Mouse (Mus musculus) right cerebral cortex, postnatal 4 days (tissue): ENCODE results near the gene Cdc14b.
A peak's percentile ranks its signal among the peaks of the same experiment; 100 is the strongest.

ENCODE experiments used
- DNase-seq: peaks from one replicate; pipeline ENCODE4 v3.0.0-alpha.2; 2022

The Cdc14b gene

GRCm38 (mm10) chr13:64233139-64233538 is 42.0 kb downstream of the Cdc14b start:
- no peak for DNase-seq

- no peak for DNase-seq
Observed at GRCm38 (mm10) chr13:64226725-64227124, 48.4 kb downstream of the Cdc14b start.

GRCm38 (mm10) chr13:64225738-64226137 is 49.4 kb downstream of the Cdc14b start:
- no peak for DNase-seq

- peak; percentile 8 for DNase-seq
Observed at GRCm38 (mm10) chr13:64214891-64215290, 60.2 kb downstream of the Cdc14b start.

- DNase-seq: no peak
Observed at GRCm38 (mm10) chr13:64211995-64212603, 63.0 kb downstream of the Cdc14b start.

- DNase-seq: no peak
Observed at GRCm38 (mm10) chr13:64208146-64208545, 66.9 kb downstream of the Cdc14b start.

- DNase-seq: no peak
Observed at GRCm38 (mm10) chr13:64205186-64205585, 69.9 kb downstream of the Cdc14b start.

- DNase-seq: no peak
Observed at GRCm38 (mm10) chr13:64204726-64205125, 70.4 kb downstream of the Cdc14b start.

- DNase-seq: no peak
Observed at GRCm38 (mm10) chr13:64200911-64201310, 74.2 kb downstream of the Cdc14b start.

- no peak for DNase-seq
Observed at GRCm38 (mm10) chr13:64198310-64198709, 76.8 kb downstream of the Cdc14b start.

GRCm38 (mm10) chr13:64197899-64198298 is 77.2 kb downstream of the Cdc14b start:
- DNase-seq: no peak

GRCm38 (mm10) chr13:64187065-64187464 is 88.0 kb downstream of the Cdc14b start:
- DNase-seq: peak; percentile 20

- no peak for DNase-seq
Observed at GRCm38 (mm10) chr13:64186516-64186915, 88.6 kb downstream of the Cdc14b start.

GRCm38 (mm10) chr13:64185586-64185985 is 89.5 kb downstream of the Cdc14b start:
- DNase-seq: no peak

- no peak for DNase-seq
Observed at GRCm38 (mm10) chr13:64185176-64185575, 89.9 kb downstream of the Cdc14b start.

- DNase-seq: no peak
Observed at GRCm38 (mm10) chr13:64184361-64184760, 90.7 kb downstream of the Cdc14b start.

- no peak for DNase-seq
Observed at GRCm38 (mm10) chr13:64183583-64183982, 91.5 kb downstream of the Cdc14b start.

- no peak for DNase-seq
Observed at GRCm38 (mm10) chr13:64182091-64182490, 93.0 kb downstream of the Cdc14b start.

- DNase-seq: peak; percentile 61
Observed at GRCm38 (mm10) chr13:64180888-64181287, 94.2 kb downstream of the Cdc14b start.

- DNase-seq: no peak
Observed at GRCm38 (mm10) chr13:64180300-64180699, 94.8 kb downstream of the Cdc14b start.

- DNase-seq: no peak
Observed at GRCm38 (mm10) chr13:64178746-64179652, 96.1 kb downstream of the Cdc14b start.

- no peak for DNase-seq
Observed at GRCm38 (mm10) chr13:64178000-64178399, 97.1 kb downstream of the Cdc14b start.

- DNase-seq: peak; percentile 46
Observed at GRCm38 (mm10) chr13:64169746-64170145, 105.3 kb downstream of the Cdc14b start.

GRCm38 (mm10) chr13:64163147-64163715 is 111.9 kb downstream of the Cdc14b start:
- DNase-seq: no peak
